Mouse (Mus musculus) midbrain, embryonic 15.5 days (tissue): ENCODE measurements around the gene Carnmt1. TPM values are rescaled to one million over a fixed set of nuclear protein-coding genes. Genes with fewer than 3 reads are reported as not detected.

ENCODE experiments used
- ATAC-seq: fragments of 200-750 bp; cut with Nextera tagmentation; replicated peaks from 2 replicates; pipeline ENCODE4 v1.8.0; 2017; ENCODE audit warnings: moderate TSS enrichment
- H3K27ac ChIP-seq: fragments of 300-500 bp; sonication (generic); 2 replicates; pipeline ENCODE4 v1.5.1; 2015; ENCODE audit warnings: mild to moderate bottlenecking, inconsistent platforms
- H3K27me3 ChIP-seq: fragments of 300-500 bp; sonication (generic); replicated peaks from 2 replicates; pipeline ENCODE4 v1.6.1; 2015; ENCODE audit warnings: inconsistent platforms
- H3K36me3 ChIP-seq: fragments of 300-500 bp; sonication (generic); replicated peaks from 2 replicates; pipeline ENCODE4 v1.6.1; 2015; ENCODE audit warnings: inconsistent platforms
- H3K4me1 ChIP-seq: fragments of 300-500 bp; sonication (generic); 2 replicates; pipeline ENCODE4 v1.6.1; 2015; ENCODE audit warnings: inconsistent platforms
- H3K4me2 ChIP-seq: fragments of 300-500 bp; sonication (generic); 2 replicates; pipeline ENCODE4 v1.6.1; 2015; ENCODE audit warnings: inconsistent platforms, mild to moderate bottlenecking, moderate library complexity
- H3K4me3 ChIP-seq: fragments of 300-500 bp; sonication (generic); 2 replicates; pipeline ENCODE4 v1.5.1; 2015; ENCODE audit warnings: mild to moderate bottlenecking, inconsistent platforms
- H3K9ac ChIP-seq: fragments of 300-500 bp; sonication (generic); 2 replicates; pipeline ENCODE4 v1.6.1; 2015; ENCODE audit warnings: mild to moderate bottlenecking, inconsistent platforms
- H3K9me3 ChIP-seq: fragments of 300-500 bp; sonication (generic); 2 replicates; pipeline ENCODE4 v1.6.1; 2016; ENCODE audit warnings: inconsistent platforms
- WGBS: fragments of 180-500 bp; shearing (Covaris S2); methylation state at CpG from one replicate; pipeline ENCODE4 v1.1.7; 2015; ENCODE audit warnings: mixed read lengths; 5-methylcytosine and 5-hydroxymethylcytosine counted together
- polyA plus RNA-seq: library from polyadenylated mRNA; unstranded; fragments of >200 nt; fragmentation: Nextera tagmentation; extraction: Ambion mirVana; gene quantifications from 2 replicates; pipeline ENCODE4 v1.2.1, GENCODE M21; 2015

The Carnmt1 gene
- polyA plus RNA-seq, 1 experiment from 2014 or later = 11.2 TPM

DNA sequence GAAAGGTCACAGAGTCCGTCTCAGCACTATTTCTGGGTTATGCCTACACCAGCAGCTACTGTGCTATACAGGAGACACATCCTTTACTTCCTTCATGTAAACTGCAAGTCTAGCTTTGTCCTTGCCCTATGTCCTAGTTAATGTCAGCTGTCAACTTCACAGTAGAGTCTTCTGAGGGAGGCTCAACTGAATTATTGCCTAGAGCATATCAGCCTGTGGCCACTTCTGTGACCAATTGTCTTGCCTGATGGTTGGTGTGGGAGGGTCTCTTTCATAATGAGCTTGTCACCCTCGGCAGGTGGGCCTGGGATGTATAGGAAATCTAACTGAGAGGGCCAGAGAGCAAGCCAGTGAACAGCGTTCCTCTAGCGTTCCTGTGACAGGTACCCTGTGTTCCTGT is 27.2 kb upstream of the Carnmt1 start:
- H3K9ac ChIP-seq = no peak overlapping the region
- no peaks in the 10 kb centered on the region for H3K36me3 ChIP-seq
- H3K27me3 ChIP-seq = no peaks in the 10 kb centered on the region
- no peaks in the 10 kb centered on the region for H3K4me1 ChIP-seq
- WGBS = 45% methylated on average over 4 of the region's 4 CpGs
- ATAC-seq = no peak
- no peak overlapping the region for H3K4me3 ChIP-seq
- no peak overlapping the region for H3K27ac ChIP-seq
- H3K9me3 ChIP-seq = no peaks in the 10 kb centered on the region
- H3K4me2 ChIP-seq = no peak overlapping the region

- Histone ChIP-seq H3K36me3 (no peaks in the 10 kb centered on the region), H3K9ac (no peak overlapping the region), H3K4me3 (no peak overlapping the region), H3K27ac (no peak overlapping the region), H3K4me1 (no peaks in the 10 kb centered on the region), H3K27me3 (no peaks in the 10 kb centered on the region), H3K9me3 (no peaks in the 10 kb centered on the region), H3K4me2 (no peak overlapping the region)
- 79% methylated on average over 6 of the region's 6 CpGs for WGBS
- ATAC-seq = no peak
Measured at GRCm38 (mm10) chr19:18644084-18644483, 26.5 kb upstream of the Carnmt1 start.

DNA sequence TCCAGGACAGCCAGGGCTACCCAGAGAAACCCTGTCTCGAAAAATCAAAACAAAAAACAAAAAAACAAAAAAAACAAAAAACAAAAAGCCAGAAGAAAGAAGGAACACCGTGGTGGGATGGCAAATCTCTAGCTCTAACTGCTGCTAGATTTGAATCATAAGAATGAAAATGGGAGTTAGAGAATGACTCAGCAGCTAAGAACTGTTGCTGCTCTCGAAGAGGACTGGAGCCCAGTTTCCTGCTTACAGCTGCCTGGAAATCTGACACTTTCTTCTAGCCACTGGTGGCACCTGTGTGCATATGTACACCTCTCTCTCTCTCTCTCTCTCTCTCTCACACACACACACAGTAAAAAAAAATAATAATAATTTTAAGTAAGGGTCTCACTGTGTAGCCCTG is 24.2 kb upstream of the Carnmt1 start:
- Histone ChIP-seq H3K9ac (no peak overlapping the region), H3K36me3 (no peaks in the 10 kb centered on the region), H3K4me3 (no peak overlapping the region), H3K27me3 (no peaks in the 10 kb centered on the region), H3K4me2 (no peak overlapping the region), H3K4me1 (no peaks in the 10 kb centered on the region), H3K9me3 (no peaks in the 10 kb centered on the region), H3K27ac (no peak overlapping the region)
- no peak for ATAC-seq
- WGBS = 71% methylated on average over 3 of the region's 3 CpGs

GRCm38 (mm10) chr19:18646853-18647420 is 23.6 kb upstream of the Carnmt1 start:
- H3K27ac ChIP-seq = no peak overlapping the region
- H3K9ac ChIP-seq = no peak overlapping the region
- no peak overlapping the region for H3K4me3 ChIP-seq
- no peak overlapping the region for H3K4me2 ChIP-seq
- H3K4me1 ChIP-seq = no peaks in the 10 kb centered on the region
- WGBS = 52% methylated on average over 5 of the region's 5 CpGs
- H3K9me3 ChIP-seq = no peaks in the 10 kb centered on the region
- no peak for ATAC-seq
- no peaks in the 10 kb centered on the region for H3K27me3 ChIP-seq
- no peaks in the 10 kb centered on the region for H3K36me3 ChIP-seq

DNA sequence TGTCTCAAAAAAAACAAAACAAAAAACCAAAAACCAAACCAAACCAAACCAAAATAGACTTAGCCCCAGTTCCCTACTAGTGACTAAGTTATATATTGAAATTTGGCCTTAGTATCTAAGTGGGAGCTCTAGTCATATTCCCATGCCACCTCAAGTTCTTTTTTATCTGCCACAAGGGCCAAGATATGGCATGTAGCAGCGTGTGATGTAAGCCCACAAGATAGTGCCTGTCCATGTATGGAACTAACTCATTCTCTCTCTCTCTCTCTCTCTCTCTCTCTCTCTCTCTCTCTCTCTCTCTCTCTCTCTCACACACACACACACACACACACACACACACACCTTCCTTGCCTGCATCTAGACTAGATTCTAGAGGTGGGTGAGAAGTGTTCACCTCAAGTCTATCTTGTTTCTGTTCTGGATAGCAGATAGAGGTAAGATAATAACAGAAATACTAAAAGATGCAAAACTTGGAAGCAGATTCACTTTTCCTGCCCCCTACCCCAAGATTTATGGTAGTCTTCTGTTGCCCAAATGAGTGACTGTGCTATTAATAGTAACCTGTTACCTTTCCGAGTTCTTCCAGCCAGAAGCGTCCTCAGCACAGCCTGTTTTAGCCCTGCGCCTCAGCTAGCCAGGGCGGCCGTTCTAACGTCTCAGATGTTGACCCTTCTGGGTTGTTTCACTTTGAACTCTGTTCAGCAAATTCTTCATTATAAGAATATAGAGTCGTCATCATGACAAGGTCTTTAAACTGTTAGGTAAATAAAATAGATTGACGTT is 22.6 kb upstream of the Carnmt1 start:
- no peaks in the 10 kb centered on the region for H3K27me3 ChIP-seq
- no peak overlapping the region for H3K27ac ChIP-seq
- no peaks in the 10 kb centered on the region for H3K4me1 ChIP-seq
- H3K4me2 ChIP-seq = no peak overlapping the region
- H3K36me3 ChIP-seq = no peaks in the 10 kb centered on the region
- H3K4me3 ChIP-seq = no peak overlapping the region
- no peaks in the 10 kb centered on the region for H3K9me3 ChIP-seq
- 72% methylated on average over 9 of the region's 9 CpGs for WGBS
- no peak overlapping the region for H3K9ac ChIP-seq
- ATAC-seq = no peak

DNA sequence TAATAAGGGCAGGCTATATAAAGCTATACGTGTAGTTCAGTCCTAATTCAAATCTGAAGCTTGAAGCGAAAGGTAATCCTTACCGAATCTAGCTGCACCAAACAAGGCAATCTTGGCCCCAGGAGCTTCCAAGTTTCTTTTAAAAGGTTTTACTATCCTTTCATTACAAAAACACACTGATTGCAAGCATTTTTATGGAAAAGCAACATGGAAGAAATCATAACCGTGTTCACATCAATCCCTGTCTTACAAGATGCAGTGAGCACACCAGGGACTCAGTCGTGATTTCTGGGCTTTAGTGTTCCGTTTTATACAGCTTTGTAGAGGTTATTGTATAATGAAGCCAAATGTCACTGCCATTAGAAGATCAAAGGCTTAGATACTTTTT is 22.0 kb upstream of the Carnmt1 start:
- Histone ChIP-seq H3K27me3 (no peaks in the 10 kb centered on the region), H3K36me3 (no peaks in the 10 kb centered on the region), H3K4me1 (no peaks in the 10 kb centered on the region), H3K9me3 (no peaks in the 10 kb centered on the region), H3K27ac (no peak overlapping the region), H3K4me2 (no peak overlapping the region), H3K4me3 (no peak overlapping the region), H3K9ac (no peak overlapping the region)
- 85% methylated on average over 6 of the region's 6 CpGs for WGBS
- ATAC-seq = no peak

DNA sequence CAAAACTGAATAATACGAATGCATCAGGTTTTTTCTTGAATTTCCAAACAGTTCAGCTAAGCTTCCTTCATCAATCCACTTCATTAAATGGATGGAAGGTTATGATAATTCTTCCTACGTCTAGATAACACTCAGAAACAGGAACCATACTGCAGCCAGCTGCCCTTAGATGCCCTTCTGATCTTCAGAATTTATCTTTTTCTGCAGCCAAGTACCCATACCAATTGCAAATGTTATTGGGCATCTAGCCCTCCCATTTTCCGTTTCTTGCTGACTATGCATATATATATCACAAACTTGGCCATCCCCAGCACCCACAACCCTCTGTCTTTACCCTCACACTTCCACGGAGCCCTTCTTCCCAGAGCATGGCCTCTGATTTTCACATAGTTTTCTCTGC is 20.6 kb upstream of the Carnmt1 start:
- 82% methylated on average over 4 of the region's 4 CpGs for WGBS
- Histone ChIP-seq H3K4me1 (no peaks in the 10 kb centered on the region), H3K4me3 (no peak overlapping the region), H3K9ac (no peak overlapping the region), H3K27me3 (no peaks in the 10 kb centered on the region), H3K36me3 (no peaks in the 10 kb centered on the region), H3K27ac (no peak overlapping the region), H3K4me2 (no peak overlapping the region), H3K9me3 (no peaks in the 10 kb centered on the region)
- ATAC-seq = no peak

- no peaks in the 10 kb centered on the region for H3K9me3 ChIP-seq
- 82% methylated on average over 6 of the region's 6 CpGs for WGBS
- H3K4me3 ChIP-seq = no peak overlapping the region
- H3K9ac ChIP-seq = no peak overlapping the region
- no peaks in the 10 kb centered on the region for H3K36me3 ChIP-seq
- no peak overlapping the region for H3K27ac ChIP-seq
- no peak overlapping the region for H3K4me2 ChIP-seq
- no peaks in the 10 kb centered on the region for H3K4me1 ChIP-seq
- no peaks in the 10 kb centered on the region for H3K27me3 ChIP-seq
- no peak for ATAC-seq
Measured at GRCm38 (mm10) chr19:18650473-18650872, 20.1 kb upstream of the Carnmt1 start.

DNA sequence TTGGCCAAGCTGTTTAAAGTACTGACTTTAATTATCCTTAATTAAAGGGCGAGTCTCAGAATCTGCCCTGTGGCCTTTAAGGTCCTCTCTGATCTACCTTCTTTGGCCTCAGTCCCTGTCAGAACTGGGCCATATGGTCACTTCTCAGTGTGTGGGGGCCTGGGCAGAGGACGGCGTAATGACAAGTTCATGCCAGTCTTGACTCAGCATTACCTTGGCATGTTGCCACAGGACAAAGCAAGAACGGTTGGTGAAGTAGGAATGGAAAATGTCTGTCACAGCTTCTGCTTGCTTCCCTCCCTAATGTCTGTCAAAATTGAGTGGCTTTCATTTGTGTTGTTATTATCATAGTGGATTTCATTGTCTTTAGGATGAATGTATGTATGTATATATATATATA is 18.0 kb upstream of the Carnmt1 start:
- WGBS = 81% methylated on average over 4 of the region's 4 CpGs
- no peak for ATAC-seq
- H3K9ac ChIP-seq = no peak overlapping the region
- no peaks in the 10 kb centered on the region for H3K4me1 ChIP-seq
- no peak overlapping the region for H3K4me2 ChIP-seq
- no peaks in the 10 kb centered on the region for H3K36me3 ChIP-seq
- no peak overlapping the region for H3K4me3 ChIP-seq
- no peak overlapping the region for H3K27ac ChIP-seq
- H3K27me3 ChIP-seq = no peaks in the 10 kb centered on the region
- H3K9me3 ChIP-seq = no peaks in the 10 kb centered on the region

DNA sequence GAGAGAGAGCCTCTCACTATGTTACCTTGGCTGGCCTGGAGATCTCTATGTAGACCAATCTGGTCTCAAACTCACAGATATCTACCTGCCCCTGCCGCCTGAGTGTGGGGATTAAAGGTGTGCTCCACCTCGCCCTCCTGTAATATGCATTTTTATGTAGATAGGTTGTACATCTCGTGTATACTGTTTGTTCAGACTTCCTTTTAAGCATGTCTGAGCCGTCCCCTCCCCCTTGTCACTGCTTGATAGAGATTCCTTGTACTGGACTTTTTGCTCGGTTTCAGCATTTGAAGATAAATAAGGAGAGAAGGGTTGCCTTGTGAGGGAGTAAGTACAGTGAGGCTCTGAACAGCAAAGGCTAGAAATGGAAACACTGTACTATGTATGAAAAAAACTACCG is 17.5 kb upstream of the Carnmt1 start:
- no peak overlapping the region for H3K4me3 ChIP-seq
- no peaks in the 10 kb centered on the region for H3K4me1 ChIP-seq
- no peak overlapping the region for H3K4me2 ChIP-seq
- H3K27me3 ChIP-seq = no peaks in the 10 kb centered on the region
- WGBS = 84% methylated on average over 6 of the region's 6 CpGs
- H3K27ac ChIP-seq = no peak overlapping the region
- no peaks in the 10 kb centered on the region for H3K9me3 ChIP-seq
- H3K36me3 ChIP-seq = no peaks in the 10 kb centered on the region
- no peak for ATAC-seq
- no peak overlapping the region for H3K9ac ChIP-seq

GRCm38 (mm10) chr19:18654330-18654729 is 16.2 kb upstream of the Carnmt1 start:
- H3K4me3 ChIP-seq = no peak overlapping the region
- H3K4me1 ChIP-seq = no peaks in the 10 kb centered on the region
- 91% methylated on average over 8 of the region's 8 CpGs for WGBS
- no peaks in the 10 kb centered on the region for H3K36me3 ChIP-seq
- H3K4me2 ChIP-seq = no peak overlapping the region
- no peak for ATAC-seq
- H3K9me3 ChIP-seq = no peaks in the 10 kb centered on the region
- no peak overlapping the region for H3K9ac ChIP-seq
- no peaks in the 10 kb centered on the region for H3K27me3 ChIP-seq
- no peak overlapping the region for H3K27ac ChIP-seq

DNA sequence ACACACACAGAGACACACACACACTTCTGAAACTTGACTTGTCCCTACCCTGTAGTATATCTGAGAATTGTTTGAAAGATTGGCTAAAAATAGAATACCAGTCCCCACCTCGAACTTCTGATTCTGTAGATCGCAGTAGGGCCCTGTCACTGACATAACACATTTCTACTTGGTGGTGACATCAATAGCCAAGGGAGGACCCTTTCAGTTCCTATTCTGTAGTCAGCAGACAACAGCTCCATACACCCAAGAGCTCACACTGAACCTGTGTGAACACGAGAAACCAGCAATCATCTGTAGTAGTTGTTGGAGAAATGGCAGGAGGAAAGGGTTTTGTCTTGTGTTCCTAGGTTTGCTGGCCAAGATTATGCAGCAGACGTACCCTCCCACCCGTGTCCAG is 15.6 kb upstream of the Carnmt1 start:
- H3K4me2 ChIP-seq = no peak overlapping the region
- H3K9me3 ChIP-seq = no peaks in the 10 kb centered on the region
- H3K27ac ChIP-seq = no peak overlapping the region
- no peak overlapping the region for H3K4me3 ChIP-seq
- H3K36me3 ChIP-seq = no peaks in the 10 kb centered on the region
- WGBS = 90% methylated on average over 5 of the region's 5 CpGs
- no peaks in the 10 kb centered on the region for H3K4me1 ChIP-seq
- H3K27me3 ChIP-seq = no peaks in the 10 kb centered on the region
- no peak for ATAC-seq
- H3K9ac ChIP-seq = no peak overlapping the region

- H3K27me3 ChIP-seq = no peaks in the 10 kb centered on the region
- no peaks in the 10 kb centered on the region for H3K4me1 ChIP-seq
- 91% methylated on average over 7 of the region's 7 CpGs for WGBS
- no peak overlapping the region for H3K4me3 ChIP-seq
- no peak for ATAC-seq
- no peak overlapping the region for H3K4me2 ChIP-seq
- H3K9ac ChIP-seq = no peak overlapping the region
- no peaks in the 10 kb centered on the region for H3K9me3 ChIP-seq
- H3K27ac ChIP-seq = no peak overlapping the region
- no peaks in the 10 kb centered on the region for H3K36me3 ChIP-seq
Measured at GRCm38 (mm10) chr19:18655999-18656398, 14.6 kb upstream of the Carnmt1 start.
